Comparison of ENCODE assay signal across 17 mouse cellular contexts in the genomic region with DNA sequence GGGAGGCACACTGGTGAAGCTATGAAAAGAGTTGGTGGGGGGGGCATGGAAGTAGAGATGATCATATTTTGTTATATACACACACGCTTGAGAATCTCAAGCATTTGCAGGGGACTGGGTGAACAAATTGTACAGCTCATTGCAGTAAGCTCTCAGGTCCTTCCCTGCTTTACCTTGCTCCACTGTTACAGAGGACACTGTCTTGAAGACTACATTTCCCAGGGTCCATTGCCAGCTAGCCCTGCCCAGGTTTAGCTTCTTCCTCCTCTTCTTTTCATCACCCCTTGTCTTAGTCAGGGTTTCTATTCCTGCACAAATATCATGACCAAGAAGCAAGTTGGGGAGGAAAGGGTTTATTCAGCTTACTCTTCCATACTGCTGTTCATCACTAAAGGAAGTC. TPM values are rescaled to one million over a fixed set of nuclear protein-coding genes. Genes with fewer than 3 reads are reported as not detected.
DNase-seq lines count a peak whose midpoint lies in the region; TF ChIP-seq lines count a peak whose summit lies in the region.
"Had no signal": no experiment of that assay in that cellular context is flagged by ENCODE, and none has a peak within 500 bp of the region (broad histone marks: within the 10 kb centered on the region; RNA-seq: fewer than 3 reads in every experiment).

No protein-coding gene starts in this region.

- H3K27ac ChIP-seq in heart, embryonic 10.5 days = no peak overlapping the region
- H3K27ac ChIP-seq in CH12.LX (ENCODE audit: insufficient read depth, low read depth) = no peak overlapping the region

- 0 out of 2 replicates have a peak overlapping the region, but pooled peaks have one; percentile 45 for H3K4me2 ChIP-seq in CH12.LX (ENCODE audit: insufficient read depth, low read depth, poor library complexity, severe bottlenecking)

- 80% methylated on average over 1 of the region's 1 CpGs for WGBS in heart, embryonic 10.5 days

- no peaks in the 10 kb centered on the region for H3K4me1 ChIP-seq in heart, embryonic 10.5 days
- peaks cover 2 to 9% of the 10 kb centered on the region in 2 experiments; a peak in 2 of 4 replicates for H3K4me1 ChIP-seq in CH12.LX (ENCODE audit: control insufficient read depth in 1 of 2, insufficient read depth in 2 of 2)

- H3K27me3 ChIP-seq in heart, embryonic 10.5 days (ENCODE audit: insufficient read depth, poor library complexity, severe bottlenecking) = no peaks in the 10 kb centered on the region
- H3K27me3 ChIP-seq in CH12.LX (replicated peaks) = no peaks in the 10 kb centered on the region
- H3K27me3 ChIP-seq: Patski had no signal

- no peaks in the 10 kb centered on the region for H3K36me3 ChIP-seq in heart, embryonic 10.5 days
- no peaks in the 10 kb centered on the region for H3K36me3 ChIP-seq in CH12.LX (replicated peaks in 1 of 2; ENCODE audit: control insufficient read depth in 1 of 2, insufficient read depth in 1 of 2, low read length in 1 of 2)
- H3K36me3 ChIP-seq: G1E had no signal

- dilution Hi-C loops in CH12.LX (cut with MboI; ENCODE audit: extremely low pct_ligation_motif_present, extremely low pct_unique_long_range_greater_than_20kb, low sequenced_read_pairs) = no loop called here

- no peak for TF ChIP-seq EP300 in CH12.LX (IDR thresholded peaks at IDR 0.05; ENCODE audit: low read length)

- no peaks in the 10 kb centered on the region for H3K79me2 ChIP-seq in CH12.LX (replicated peaks; ENCODE audit: control insufficient read depth, extremely low read depth, insufficient read depth, poor library complexity, severe bottlenecking)

- no peak for TF ChIP-seq RAD21 in CH12.LX (IDR thresholded peaks at IDR 0.05; ENCODE audit: low read depth, low read length)

- peak; percentile 68 for DNase-seq in heart, adult 11 months
- no peak for DNase-seq in heart, embryonic 10.5 days (ENCODE audit: low spot score)
- no peak for DNase-seq in CH12.LX (ENCODE audit: extremely low read depth)
- no peak for DNase-seq in spleen, postnatal 10 days (ENCODE audit: low spot score in 2 of 2)
- DNase-seq: adrenal gland, adult 2 months; adrenal gland, adult 8-10 months; adrenal gland, postnatal 10 days; adrenal gland, postnatal 14 days; adrenal gland, postnatal 25 days; adrenal gland, postnatal 36 days; B cell, adult 2 months; cerebellum, adult 11 months; cerebellum, adult 11-12 months; cerebellum, adult 18-20 months; cerebellum, adult 2 months had no signal

- no peak for TF ChIP-seq POLR2A in CH12.LX (IDR thresholded peaks at IDR 0.05; ENCODE audit: low read depth, low read length)

- H3K9ac ChIP-seq in CH12.LX (ENCODE audit: insufficient read depth, low read depth) = no peak overlapping the region

- in situ Hi-C loops in CH12.LX (cut with MboI; ENCODE audit: low pct_ligation_motif_present, low pct_unique_long_range_greater_than_20kb, low sequenced_read_pairs) = no loop called here

- H3K4me3 ChIP-seq in heart, embryonic 10.5 days = no peak overlapping the region
- H3K4me3 ChIP-seq in CH12.LX (replicated peaks in 1 of 3; ENCODE audit: low read depth in 2 of 3, low read length in 2 of 3, poor library complexity in 1 of 3) = no peak overlapping the region

- TF ChIP-seq CTCF in CH12.LX (conservative IDR thresholded peaks at IDR 0.05 in 1 of 2, IDR thresholded peaks at IDR 0.05 in 1 of 2; ENCODE audit: low read depth in 2 of 2, low read length in 2 of 2) = no peak

- H3K9me3 ChIP-seq in heart, embryonic 10.5 days = no peaks in the 10 kb centered on the region
- peaks cover 8% of the 10 kb centered on the region for H3K9me3 ChIP-seq in CH12.LX (replicated peaks; ENCODE audit: low read length)

TF ChIP-seq in CH12.LX, 34 proteins besides CTCF, POLR2A, EP300 and RAD21:
- TF ChIP-seq MAZ (IDR thresholded peaks at IDR 0.05; ENCODE audit: low read depth, low read length) (no peak), ETS1 (conservative IDR thresholded peaks at IDR 0.05; ENCODE audit: low read depth, low read length) (no peak), SMC3 (IDR thresholded peaks at IDR 0.05; ENCODE audit: low read depth, low read length) (no peak), KAT2A (IDR thresholded peaks at IDR 0.05; ENCODE audit: insufficient replicate concordance, low read length) (no peak), HCFC1 (IDR thresholded peaks at IDR 0.05; ENCODE audit: low read depth, low read length) (peak; percentile 71)

RNA-seq across cellular contexts. Expression of a gene that starts 56.7 kb away (rescaled TPM):
- polyA plus RNA-seq in heart, embryonic 10.5 days (2016; fragmentation: Nextera tagmentation; extraction: Ambion mirVana) = 64.8 and 85.9 TPM in 2 replicates
- 188 and 190 TPM in 2 replicates for total RNA-seq in CH12.LX (2012; rRNA removed)
- 394 and 436 TPM in 2 replicates for total RNA-seq in CH12.LX (2014; rRNA removed)
- 268 and 350 TPM in 2 replicates for polyA plus RNA-seq in CH12.LX (2012; ENCODE audit: insufficient read length, low read depth)
